Mouse (Mus musculus): ENCODE measurements at regions not wholly inside any gene's neighbourhood (a gene's known extent, or its start where the extent isn't known, plus 50 kb on each side); places are given as distances from the start of the nearest gene placed in this dataset.

DNA sequence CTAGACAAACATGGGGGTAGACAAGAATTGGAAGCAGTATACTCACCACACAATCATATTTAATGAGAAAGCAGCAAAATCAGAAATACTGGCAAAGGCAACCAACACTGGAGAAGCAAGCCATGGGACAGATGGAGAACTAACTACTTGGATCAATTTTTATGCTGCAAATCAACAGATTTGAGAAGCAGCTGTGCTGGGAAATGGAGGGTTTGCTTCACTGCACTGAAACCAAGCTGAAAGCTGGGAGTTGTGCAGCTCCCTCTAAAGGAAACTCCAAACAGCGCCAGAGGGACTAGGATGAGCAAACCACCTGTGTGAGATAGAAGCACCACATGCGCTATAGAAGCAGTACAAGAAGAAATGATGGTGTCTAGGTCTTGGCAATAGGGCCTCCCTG lies 1246.0 kb downstream of the Lrfn5 start:
- DNase-seq, result peak; percentile 4

DNA sequence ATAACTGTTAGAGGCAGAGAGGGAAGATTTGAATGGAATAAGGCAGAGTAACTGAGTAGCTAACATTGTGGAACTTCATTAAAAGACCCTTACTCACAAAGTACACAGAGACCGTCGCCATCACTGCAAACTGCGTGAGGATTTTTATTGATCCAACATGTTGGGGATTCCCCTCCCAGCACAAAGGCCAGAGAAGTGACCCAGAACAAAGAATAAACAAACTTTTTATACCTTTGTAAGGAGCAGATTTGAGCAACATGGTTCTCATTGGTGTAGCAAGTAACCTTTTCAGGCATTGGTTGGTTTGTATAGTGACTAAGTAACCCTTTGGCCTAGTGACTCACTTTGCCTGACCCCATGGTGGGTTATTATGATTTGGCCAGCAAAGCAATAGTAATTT lies 1246.9 kb downstream of the Lrfn5 start:
- no peak for DNase-seq

DNA sequence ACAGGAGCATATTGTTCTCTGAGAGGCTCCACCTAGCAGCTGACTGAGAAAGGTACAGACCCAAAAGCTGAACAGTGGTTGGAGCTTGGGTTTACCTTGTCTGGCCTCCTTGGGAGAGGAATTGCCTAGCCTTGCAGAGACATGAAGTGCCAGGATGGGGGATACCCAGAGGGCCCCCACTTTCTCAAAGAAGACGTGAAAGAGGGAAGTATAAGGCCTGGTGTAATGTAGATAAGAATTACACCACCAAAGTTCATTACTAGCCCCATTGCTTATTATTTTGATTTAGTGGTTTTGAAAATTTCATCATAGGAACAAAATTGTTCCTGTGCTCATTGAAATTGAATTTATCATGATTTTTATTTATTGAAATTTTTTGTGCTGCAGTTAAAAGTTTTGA lies 1253.0 kb downstream of the Lrfn5 start:
- DNase-seq, result no peak

DNA sequence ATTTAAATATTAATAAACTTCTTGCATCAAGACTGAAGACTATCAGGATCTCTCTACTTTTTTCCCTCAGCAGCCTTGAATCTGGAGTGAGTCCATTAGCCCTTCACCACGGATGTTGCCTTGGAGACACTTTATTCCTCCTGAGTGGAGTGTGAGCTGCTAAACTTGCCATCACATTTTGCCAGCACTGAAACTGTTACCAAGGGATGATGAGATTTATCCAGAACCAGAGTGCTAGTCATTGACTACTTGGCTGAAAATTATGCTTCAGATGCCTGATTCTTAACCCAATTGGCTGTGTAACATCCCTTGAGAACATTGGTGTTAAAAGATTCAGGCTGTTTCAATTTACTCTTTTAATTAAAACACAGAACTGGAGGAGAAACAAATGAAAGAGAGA lies 1289.8 kb downstream of the Lrfn5 start:
- no peak for DNase-seq

All from right cerebral cortex, postnatal 4 days (tissue).